Mouse (Mus musculus): ENCODE measurements around the gene Sephs2.

Sephs2 gene

DNA sequence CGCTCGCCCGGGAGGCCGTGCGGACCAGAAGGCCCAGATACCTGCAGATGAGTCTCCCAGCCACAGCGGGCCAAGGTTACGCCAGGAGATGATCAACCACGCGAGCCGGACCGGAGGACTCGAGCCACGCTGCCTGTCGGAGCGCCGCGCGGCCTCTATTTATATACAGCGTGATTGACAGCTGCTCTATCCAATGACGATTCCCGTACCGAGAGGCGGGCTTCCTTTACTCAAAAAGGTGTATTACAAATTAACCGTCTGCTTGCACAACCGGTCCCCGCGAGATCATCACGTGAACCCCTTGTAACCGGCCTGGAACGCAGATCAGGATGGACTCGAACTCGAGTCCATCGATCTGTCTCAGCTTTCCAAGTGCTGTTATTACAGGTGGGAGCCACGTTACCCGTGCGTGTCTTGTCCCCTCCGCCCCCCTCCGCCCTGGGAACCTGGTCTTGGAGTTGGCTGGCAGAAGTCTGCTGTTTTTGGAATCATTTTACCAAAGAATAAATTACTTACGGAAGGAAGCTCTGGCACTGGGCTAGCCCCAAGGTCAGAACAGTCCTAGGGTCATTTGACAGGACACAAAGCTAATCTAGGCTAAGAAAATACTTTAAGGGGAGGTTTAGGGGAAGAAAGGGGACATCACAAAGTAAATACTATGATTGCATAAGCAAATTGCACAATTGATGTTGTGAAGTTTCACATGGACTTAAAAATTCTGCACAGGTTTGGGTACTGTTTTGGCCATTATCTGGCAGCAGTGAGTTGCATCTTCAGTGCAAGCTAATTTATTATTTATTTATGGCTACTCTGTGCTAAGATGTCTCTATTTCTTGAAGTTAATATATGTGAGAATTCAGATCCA, at the start of gene Sephs2:
Gene Sephs2 (minus strand): TSS at position 131 of the 865 bp plus-strand sequence.
- DNase-seq = peak; percentile 94 to 96

DNA sequence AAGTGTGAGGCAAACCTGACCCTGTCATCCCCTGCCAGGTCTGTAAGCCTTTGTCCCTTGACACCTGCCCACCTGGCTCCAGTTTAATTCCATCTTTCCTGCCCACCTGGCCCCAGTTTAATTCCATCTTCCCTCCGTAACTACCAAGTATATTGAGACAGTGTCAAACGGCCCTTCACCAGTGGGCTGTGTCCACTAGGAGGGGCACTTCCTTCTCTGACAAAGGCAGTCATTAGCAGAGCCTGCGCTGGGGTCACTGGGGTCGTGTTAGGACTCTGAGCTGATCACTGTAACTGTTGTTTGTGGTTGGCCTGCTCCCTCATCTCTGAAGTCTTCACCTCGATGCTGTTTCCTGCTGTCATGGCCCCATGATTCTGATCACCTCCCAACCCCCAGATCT, 48.2 kb upstream of the Sephs2 start:
- peak; percentile 67 to 77 for DNase-seq

DNA sequence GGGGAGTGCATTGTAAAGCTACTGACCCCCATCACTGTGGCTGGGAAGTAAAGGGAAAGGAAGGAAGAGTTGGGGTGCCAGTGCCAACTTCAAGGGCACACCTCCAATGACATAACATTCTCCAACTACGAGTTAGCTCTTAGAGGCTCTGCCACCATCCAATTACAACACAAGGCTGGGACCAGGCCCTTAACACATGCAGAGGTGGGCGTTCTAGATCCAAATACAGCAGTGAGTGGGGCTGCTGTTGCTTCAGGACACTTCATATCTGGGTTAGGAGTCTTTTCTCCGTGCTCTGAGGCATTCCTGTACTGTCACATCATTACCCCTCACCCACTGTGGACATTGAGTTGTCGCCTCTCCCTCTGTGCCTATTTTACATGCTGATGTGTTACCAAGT, 47.3 kb upstream of the Sephs2 start:
- no peak for DNase-seq

DNA sequence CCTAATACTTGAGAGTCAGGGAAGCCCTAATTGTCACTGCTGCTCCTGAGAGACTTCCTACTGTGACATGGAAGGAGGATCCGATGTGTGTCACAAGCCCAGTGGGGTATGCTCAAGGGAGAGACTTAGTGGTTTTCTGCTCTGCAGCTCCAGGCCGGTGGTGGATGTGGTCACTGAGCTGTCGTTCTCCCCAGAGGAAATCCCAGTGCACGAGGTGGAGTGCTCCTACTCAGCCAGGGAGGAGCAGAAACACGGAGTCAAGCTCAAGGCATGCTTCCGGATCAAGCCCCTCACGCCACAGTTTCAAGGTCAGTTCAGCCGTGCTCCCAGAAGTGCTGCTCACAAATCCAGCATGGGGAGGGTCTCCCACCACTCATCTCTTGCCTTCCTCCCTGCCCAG, 40.1 kb upstream of the Sephs2 start:
- no peak for DNase-seq

GRCm38 (mm10) chr7:127309951-127310350, 36.1 kb upstream of the Sephs2 start:
- DNase-seq = no peak

GRCm38 (mm10) chr7:127308887-127309286, 35.0 kb upstream of the Sephs2 start:
- peak; percentile 30 to 49 for DNase-seq

DNA sequence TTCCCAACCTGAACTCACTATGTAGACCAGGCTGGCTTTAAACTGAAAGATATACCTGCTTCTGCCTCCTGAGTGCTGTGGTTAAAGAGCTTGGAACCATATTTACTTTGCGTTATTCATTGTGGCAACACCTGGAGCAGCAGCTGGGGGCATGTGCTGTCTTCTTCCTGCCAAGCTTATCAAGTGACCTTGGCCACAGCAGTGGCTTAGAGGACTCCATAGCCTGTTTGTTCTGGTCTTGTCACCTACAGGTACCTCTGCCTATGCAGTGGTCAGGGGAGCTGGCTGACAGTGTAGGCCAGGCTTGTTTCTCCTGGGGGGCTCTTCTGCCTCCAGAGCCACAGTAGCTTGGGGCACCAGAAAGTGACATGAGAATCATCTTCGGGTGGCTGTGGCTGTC, 34.6 kb upstream of the Sephs2 start:
- DNase-seq = no peak

DNA sequence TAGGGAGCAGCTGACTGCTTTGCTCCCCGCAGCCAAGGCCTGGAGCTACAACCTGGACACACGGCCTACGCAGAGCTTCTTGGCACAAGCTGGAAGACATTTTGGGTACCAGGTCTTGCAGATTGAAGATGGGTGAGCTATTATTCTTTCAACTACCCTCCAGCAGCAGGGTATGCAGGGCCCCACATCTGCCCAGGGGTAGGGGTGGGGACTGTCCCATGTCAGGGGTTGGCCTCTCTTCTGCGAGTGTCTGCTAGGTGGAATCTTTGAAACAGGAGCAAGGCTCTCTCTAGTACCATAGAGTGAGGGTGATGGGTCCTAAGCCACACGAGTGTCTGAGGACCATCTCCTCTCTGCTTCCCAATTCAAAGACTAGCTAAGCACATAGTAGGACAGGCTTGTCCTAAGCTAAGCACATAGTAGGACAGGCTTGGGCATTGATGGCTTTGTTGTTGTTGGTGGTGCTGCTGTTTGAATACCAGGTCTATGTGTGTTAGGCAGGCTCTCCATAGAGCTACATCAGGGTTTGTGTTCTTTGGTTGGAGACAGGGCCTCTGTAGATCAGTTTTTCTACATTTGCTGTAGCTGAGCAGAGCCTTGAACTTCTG, 23.8 kb upstream of the Sephs2 start:
- no peak for DNase-seq

- no peak for DNase-seq
Measured at GRCm38 (mm10) chr7:127296786-127297555, 23.1 kb upstream of the Sephs2 start.

DNA sequence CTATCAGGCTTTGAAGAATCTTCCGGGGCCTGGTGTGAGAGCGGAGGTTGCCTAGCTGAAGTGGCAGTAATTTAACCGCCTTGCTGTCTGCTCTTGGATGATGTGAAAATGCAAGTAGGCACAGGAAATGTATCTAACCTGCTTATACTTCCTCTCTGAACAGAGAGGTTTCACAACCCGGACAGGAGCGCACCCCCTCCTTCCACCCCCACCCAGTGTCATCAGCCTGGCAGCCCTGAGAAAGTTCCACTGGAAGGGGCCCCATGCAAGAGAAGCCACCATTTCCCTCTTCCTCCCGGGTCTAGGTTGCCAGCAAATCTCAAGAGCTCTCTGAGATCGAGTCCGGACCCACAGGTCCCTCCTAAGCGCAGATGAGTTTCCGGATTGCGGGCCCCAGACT, 22.2 kb upstream of the Sephs2 start, which contains the start of gene Itgal:
Gene Itgal (plus strand): TSS at position 163 of the 400 bp plus-strand sequence.
- DNase-seq = no peak

DNA sequence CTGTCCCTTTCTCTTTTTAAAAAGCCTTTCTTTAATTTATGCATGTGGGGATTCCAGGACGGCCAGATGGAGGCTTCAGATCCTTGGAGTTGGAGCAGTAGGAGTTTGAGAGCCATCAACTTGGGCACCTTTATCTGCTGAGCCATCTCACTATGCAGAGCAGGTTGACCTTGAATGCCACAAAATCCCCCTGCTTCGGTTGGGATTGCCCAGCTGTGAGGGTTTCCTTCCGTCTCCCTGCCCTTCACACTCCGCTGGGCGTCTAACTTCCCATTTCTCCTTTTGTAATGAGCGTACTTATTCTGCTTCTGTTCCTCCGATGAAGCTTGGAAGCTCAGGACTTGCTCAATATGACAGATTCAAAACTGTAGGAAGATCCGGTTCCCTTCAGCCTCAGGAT, 16.3 kb upstream of the Sephs2 start:
- no peak for DNase-seq

GRCm38 (mm10) chr7:127289306-127289705, 15.5 kb upstream of the Sephs2 start:
- no peak for DNase-seq

- DNase-seq = no peak
Measured at GRCm38 (mm10) chr7:127287940-127288339, 14.1 kb upstream of the Sephs2 start.

DNA sequence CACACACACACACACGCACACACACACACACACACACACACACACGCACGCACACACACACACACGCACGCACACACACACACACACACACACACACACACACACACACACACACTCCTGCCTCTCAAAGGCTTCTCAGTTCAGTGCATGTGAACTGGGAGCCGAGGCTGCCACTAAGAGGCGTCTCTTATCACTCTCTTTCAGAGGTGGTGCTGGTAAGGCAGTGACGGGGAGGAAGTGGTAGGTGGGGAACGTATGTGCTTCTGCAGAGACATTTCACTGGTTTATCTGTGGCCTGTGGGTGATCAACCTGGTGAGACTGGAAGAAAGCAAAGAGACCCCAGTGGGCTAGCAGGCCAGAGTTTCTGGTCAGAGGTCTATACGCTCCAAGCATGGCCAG, 11.3 kb upstream of the Sephs2 start:
- DNase-seq = no peak

DNA sequence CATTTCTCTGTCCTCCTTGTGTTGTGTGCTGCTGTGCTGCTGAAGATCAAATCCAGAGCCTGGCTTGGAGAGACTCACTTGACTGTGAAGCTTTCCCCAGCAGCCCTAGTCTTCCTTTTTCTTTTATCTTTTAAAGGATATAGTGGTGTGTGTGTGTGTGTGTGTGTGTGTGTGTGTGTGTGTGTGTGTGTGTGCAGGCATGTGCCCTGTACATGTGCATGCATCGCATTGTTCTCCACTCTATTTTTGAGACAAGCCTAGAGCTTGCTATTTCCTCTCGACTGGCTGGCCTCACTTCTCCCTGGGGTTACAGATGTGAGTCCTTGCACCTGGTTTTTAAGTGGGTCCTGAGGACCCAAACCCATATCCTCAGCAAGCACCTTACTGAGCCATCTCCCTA, 8.3 kb upstream of the Sephs2 start:
- DNase-seq = no peak

DNA sequence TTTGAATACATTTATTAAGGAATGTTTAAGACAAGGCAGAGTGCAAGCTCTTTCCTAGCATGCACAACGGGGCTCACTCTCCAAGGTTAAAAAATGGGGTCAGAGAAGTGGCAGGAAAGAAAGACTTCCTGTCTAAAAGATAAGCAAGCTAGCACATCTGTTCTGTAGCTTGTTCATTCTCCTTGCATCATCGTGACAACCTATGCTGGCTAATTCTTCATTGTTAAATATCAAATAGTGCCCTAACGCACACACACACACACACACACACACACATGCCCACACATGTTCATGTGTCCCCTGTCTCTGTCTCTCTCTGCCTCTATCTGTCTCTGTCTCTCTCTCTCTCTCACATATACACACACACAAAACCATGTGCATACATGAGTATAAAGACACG, 7.3 kb upstream of the Sephs2 start:
- DNase-seq = no peak

GRCm38 (mm10) chr7:127280092-127280491, 6.2 kb upstream of the Sephs2 start:
- no peak for DNase-seq

- peak; percentile 71 to 82 for DNase-seq
Measured at GRCm38 (mm10) chr7:127278311-127278710, 4.5 kb upstream of the Sephs2 start.

- peak in 1 of 2 experiments; percentile 57 for DNase-seq
Measured at GRCm38 (mm10) chr7:127276519-127276961, 2.7 kb upstream of the Sephs2 start.

- peak; percentile 36 to 64 for DNase-seq
Measured at GRCm38 (mm10) chr7:127273118-127273923, 534 bp downstream of the Sephs2 start.

DNA sequence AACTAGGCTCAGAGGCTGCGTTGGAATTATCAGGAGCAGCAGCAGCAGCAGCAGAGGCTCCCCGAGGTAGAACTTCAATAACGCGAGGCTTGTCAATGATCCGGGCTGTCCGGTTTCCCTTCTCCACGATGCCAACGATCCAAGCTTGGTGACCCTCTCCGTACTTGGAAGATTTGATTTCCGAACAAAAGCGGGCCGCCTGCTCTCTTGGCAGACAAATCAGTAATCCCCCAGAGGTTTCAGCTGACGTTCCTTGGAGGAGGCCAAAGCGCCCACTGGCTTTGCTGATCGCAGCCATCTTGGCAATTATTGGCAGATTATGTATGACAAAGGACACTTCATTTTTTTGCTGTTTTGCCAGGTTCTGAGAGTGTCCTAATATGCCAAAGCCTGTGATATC, 1.3 kb downstream of the Sephs2 start:
- no peak for DNase-seq

DNA sequence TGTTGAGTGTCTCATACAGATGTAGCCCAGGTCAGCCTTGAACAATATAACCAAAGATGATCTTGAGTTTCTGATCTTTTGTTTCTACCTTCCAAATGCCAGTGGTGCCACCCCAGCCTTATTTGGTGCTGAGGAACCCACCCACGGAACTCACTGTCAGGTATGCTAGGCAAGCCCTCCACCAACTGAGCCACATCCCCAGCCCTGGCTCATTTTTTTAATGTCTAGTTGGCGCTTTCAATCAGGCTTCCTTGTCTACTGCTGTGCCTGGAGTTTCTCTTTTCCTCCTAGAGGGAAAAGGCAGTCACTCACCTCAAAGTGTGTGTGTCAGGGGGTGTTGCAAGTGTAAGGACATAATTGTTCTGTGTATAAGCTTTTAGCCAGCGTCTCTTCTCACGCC, 2.8 kb downstream of the Sephs2 start:
- DNase-seq = no peak

DNA sequence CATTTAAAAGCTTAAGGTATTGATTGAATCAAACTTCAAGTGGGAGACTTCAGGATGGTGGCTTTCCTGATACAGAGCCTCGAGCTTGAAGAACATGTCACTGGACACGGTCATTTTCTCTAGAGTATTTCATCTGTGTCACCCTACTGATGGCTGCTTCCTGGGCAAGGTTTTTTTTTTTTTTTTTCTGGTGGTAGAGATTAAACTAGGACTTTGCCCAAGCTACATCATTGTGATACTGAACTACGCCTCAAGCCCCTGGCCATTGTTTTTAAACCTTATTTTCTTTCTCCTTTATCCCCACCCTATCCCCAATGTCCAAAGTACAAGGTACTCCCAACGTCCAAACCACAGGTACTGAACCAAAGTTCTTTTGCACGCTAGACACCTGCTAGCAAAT, 3.2 kb downstream of the Sephs2 start:
- no peak for DNase-seq
